Mouse (Mus musculus) testis, postnatal 14 days (tissue): ENCODE data around the gene Ntrk3.

Experiments used
- DNase-seq: peaks from one replicate; pipeline ENCODE4 v3.0.0; 2021; ENCODE audit warnings: low spot score

The Ntrk3 gene

GRCm38 (mm10) chr7:78720989-78721816 lies 16.6 kb downstream of the Ntrk3 start:
- no peak for DNase-seq

GRCm38 (mm10) chr7:78719795-78720460 lies 17.9 kb downstream of the Ntrk3 start:
- DNase-seq, result no peak

- no peak for DNase-seq
Measured at GRCm38 (mm10) chr7:78719117-78719516, 18.7 kb downstream of the Ntrk3 start.

DNA sequence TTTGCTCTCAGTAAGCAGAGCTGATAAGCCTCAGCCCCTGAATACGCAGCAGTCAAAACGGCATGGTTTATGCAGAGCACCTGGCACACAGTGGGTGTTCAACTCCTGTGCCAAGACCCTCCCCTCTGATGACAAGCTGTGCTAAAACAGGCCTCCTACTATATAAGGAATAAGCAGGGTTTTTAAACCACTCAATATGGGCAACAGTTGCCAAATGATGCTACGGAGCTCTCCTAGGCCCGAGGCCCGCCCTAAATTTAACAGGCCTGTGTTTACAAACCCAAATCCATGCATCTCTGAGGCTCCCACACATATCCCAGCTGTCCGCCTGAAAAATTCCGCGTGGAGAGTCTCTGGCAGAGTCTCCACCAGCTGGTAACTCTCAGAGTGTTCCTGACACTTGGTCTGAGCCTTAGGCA lies 19.6 kb downstream of the Ntrk3 start:
- no peak for DNase-seq

- DNase-seq, result no peak
Measured at GRCm38 (mm10) chr7:78707708-78708107, 30.1 kb downstream of the Ntrk3 start.

- no peak for DNase-seq
Measured at GRCm38 (mm10) chr7:78707122-78707521, 30.7 kb downstream of the Ntrk3 start.

DNA sequence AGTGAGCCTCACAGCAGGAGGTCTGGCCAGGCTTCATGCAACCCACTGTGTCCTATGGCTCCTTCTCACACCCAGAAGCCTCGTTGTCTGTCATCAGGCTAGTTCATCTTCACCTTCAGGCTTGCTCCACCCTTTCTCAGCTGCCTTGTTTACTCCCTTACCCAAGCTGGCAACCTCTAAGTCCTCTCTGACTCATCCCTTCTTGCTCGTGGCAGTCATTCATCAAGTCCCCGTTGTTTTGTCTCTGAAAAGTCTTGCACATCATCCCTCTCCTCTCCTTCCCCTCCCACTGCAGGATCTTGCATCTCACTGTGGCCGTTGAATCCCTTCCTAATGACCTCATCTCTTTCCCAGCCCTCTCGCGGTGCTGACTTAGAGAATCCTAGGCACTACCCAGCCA lies 35.1 kb downstream of the Ntrk3 start:
- no peak for DNase-seq

DNA sequence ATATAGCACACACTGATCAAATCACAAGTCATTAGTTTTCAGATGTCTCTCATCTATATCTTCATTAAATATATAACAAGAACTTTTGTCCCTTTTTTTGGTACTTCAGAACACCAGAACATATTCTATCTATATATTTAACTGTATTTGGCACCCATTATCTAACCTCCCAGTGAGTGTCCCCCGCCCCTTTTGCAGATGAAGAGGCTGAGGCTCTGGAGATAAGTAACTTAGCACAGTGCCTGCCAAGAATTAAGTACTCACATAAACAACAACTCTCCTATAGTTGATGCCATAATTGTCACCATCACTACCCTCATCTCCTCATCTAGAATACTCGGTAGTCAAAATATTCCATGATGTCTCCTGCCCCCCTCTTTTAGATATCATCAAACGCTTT lies 42.6 kb downstream of the Ntrk3 start:
- DNase-seq, result no peak

DNA sequence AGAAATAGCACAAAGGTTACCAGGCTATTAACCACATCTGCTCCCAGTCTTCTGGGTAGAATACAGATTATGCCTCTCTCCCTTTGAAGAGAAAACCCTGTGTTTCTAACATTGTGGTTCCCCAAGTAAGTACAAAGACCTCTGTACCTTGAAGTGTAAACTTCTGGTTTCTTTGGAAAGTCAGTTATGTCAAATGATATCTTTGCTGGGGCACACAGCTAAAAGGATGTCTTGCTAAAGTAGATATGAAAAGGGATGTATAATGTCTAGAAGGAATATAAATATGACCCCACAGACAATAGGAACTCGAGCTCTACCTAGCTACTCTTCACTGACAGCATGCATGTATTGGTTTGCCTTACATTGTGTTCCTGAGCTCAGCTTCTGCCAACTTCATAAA lies 44.7 kb downstream of the Ntrk3 start:
- no peak for DNase-seq

- DNase-seq, result no peak
Measured at GRCm38 (mm10) chr7:78690956-78691355, 46.9 kb downstream of the Ntrk3 start.

DNA sequence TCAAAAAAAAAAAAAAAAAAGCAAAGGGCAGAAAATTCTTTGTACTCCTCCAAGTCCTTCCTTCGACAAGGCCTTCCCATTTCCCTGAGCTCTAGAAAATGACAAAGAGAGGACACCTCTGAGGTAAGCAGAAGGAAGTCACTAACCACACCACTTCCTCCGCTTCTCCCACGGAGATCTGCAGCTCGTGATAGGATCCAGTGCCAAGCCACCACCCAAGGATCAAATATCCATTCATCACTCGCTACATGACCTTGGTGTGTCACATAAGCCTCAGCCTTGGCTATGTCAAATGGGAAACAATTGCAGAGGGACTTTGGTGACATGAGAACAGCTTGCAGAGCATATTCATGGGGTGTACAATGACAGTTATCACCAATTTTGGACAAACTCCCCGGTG lies 52.9 kb downstream of the Ntrk3 start:
- DNase-seq, result no peak

DNA sequence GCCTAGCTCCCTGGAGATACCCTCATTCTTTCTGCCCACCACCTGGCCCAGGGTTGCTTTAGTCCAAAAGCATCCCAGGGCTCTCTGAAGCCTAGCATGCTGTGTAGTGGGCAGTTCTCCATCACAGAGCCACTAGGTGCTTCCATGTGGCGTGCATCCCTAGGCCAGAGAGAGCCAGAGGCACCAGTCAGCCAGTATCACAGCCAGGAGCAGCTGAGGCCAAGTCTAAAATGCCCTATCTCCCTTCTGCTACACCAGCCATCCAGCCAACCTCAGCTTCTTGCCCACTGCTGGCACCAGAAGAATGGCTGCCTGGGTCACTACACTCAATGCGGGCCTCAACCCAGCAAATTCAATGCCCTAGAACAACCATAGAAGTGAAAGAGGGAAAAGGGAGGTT lies 56.9 kb downstream of the Ntrk3 start:
- DNase-seq, result no peak

- DNase-seq, result no peak
Measured at GRCm38 (mm10) chr7:78669407-78669806, 68.4 kb downstream of the Ntrk3 start.

GRCm38 (mm10) chr7:78668916-78669315 lies 68.9 kb downstream of the Ntrk3 start:
- DNase-seq, result no peak

- no peak for DNase-seq
Measured at GRCm38 (mm10) chr7:78668003-78668635, 69.7 kb downstream of the Ntrk3 start.

DNA sequence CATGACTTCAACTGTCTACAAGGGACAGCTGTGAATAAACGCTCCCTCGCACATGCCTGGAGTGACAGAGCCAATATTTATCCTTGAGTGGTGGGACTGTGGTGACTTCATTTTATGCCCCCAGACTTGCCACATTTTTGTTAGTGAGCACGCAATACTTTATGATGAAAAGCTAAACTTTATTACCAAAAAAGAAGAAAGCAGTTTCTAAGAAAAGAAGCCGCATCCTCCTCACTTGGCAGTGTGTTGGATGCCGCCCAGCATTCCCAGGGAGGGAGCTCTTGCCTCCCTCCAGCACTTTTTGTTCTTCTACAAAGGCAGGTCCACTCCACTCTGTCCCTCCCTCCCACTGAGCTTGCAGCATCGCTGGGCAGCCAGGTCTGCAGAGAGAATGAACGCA lies 77.0 kb downstream of the Ntrk3 start:
- DNase-seq, result peak; percentile 19

DNA sequence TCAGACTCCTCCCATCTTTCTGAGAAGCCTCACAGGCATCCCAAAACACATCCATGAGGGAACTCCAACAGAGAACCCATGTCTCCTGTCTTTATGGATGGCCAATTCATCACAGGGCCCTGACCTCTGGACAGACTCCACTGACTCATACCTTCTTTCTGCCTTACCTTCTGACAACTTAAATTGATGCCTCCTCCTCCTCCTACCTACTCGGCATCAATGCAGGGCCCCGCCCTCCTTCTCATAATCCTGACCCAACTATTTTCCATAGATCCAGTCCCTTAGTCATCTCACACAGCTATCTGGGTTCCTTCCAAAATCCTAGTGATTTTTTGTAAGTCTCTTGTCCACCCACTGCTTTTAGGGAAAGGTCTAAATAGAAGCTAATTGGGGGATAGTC lies 78.0 kb downstream of the Ntrk3 start:
- no peak for DNase-seq

DNA sequence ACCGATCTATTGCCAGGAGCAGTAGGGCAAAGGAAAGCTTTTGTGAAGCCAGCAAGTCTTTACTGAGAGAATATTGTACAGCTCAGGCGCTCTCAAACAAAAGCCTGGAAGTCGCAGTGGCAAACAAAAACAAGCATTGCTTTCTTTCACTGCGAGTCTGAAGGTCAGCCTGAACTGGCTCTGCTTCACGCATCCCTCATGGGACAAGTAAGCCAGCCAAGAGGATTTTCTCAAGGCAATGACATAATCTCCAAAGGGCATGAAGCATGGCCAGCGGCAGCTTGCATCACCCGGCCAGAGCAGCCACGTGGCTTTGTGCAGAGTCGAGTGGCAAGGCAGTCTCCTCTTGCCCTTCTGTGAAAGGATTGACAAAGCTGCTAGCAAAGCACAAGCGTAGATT lies 79.8 kb downstream of the Ntrk3 start:
- peak; percentile 41 for DNase-seq

- DNase-seq, result no peak
Measured at GRCm38 (mm10) chr7:78656181-78656580, 81.6 kb downstream of the Ntrk3 start.

GRCm38 (mm10) chr7:78653686-78654085 lies 84.1 kb downstream of the Ntrk3 start:
- no peak for DNase-seq

DNA sequence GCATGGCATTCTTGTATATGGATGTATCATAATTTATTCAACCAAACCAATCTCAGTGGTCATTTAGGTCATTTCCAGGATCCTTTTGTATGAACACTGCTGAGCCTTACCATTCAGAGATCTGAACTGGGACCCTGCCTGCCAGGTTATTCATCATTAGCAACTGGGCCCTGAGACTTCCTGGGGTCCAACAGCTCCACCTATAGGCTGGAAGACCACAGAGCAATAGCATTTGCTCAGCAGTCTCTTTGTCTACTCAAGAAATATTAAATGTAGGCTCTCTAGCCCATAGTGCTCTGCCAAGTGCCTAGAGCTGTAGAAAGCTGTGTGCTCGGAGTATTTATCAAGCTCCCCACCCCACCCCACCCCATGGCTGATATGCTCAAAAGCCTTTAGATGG lies 85.5 kb downstream of the Ntrk3 start:
- no peak for DNase-seq

- no peak for DNase-seq
Measured at GRCm38 (mm10) chr7:78651540-78651939, 86.3 kb downstream of the Ntrk3 start.

DNA sequence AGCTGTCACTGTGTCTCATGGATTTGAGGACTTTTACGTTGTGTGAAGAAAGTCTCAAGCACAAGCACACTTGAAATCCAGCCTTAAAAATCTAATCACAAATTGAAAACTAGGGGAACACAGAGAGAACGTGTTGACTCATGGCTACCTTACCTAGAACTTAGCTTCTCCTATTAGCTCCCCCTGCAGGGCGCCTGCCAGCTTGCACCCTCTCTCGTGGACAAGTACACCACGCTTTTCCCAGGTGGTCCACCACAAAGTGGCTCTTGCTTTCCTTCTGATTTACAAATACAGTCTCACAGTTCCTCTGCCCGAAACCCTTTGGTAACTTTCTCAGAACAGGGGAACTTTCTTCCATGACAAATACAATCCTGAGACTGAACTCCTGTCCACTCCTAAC lies 94.1 kb downstream of the Ntrk3 start:
- DNase-seq, result no peak
